In the genomic region with DNA sequence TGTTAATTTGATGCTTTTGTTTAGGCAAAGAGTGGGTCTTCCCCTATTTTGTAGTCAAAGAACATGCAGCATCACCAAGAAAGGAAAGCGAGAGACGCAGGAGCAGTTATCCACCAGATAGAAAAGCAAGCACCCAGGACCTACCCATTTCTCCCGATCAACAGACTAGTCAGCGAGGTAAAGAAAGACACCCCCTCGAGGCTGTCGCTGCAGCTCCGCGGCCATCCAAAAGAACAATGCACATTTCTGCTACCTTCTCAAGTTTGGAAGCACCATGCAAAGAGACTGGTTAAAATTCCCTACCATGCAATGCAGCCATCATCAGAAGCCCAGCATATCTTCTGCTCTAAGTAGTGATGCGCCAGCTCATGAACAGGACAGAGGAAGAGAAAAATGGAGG, we compare ENCODE assay signal across 8 mouse cellular contexts. TPM values are rescaled to one million over a fixed set of nuclear protein-coding genes. Genes with fewer than 3 reads are reported as not detected.
A peak's percentile ranks its signal among the peaks of the same experiment; 100 is the strongest.
DNase-seq lines count a peak whose midpoint lies in the region; ATAC-seq and TF ChIP-seq lines count a peak whose summit lies in the region.

No protein-coding gene starts in this region.

- H3K4me3 ChIP-seq in limb, embryonic 14.5 days (replicated peaks; ENCODE audit: low read length), result peak overlapping the region; percentile 34
- peak overlapping the region; percentile 47 for H3K4me3 ChIP-seq in stomach, embryonic 16.5 days (replicated peaks; ENCODE audit: low read length)

- no peak overlapping the region for H3K27ac ChIP-seq in limb, embryonic 14.5 days (replicated peaks; ENCODE audit: low read depth, low read length)
- peak overlapping the region; percentile 14; the same call in 1 of the 2 replicates for H3K27ac ChIP-seq in stomach, embryonic 16.5 days (ENCODE audit: low read length)

- no peak for DNase-seq in cerebellum, adult 11-12 months
- peak; percentile 50 for DNase-seq in right cerebral cortex, postnatal 25 days
- no peak for DNase-seq in right cerebral cortex, postnatal 4 days
- DNase-seq in limb, embryonic 14.5 days (ENCODE audit: low spot score), result no peak
- DNase-seq in ovary, postnatal 36 days (ENCODE audit: low spot score), result no peak
- no peak for DNase-seq in kidney, postnatal 25 days

- ATAC-seq in cerebellum, adult (ENCODE audit: insufficient number of reproducible peaks, low FRiP score, low TSS enrichment), result 0 out of 2 replicates have a peak, but pooled peaks have one; percentile 1
- ATAC-seq in limb, embryonic 14.5 days (ENCODE audit: low FRiP score, low read depth), result no peak
- ATAC-seq in stomach, embryonic 16.5 days (ENCODE audit: insufficient read depth, low FRiP score), result no peak

- H3K4me1 ChIP-seq in limb, embryonic 14.5 days (ENCODE audit: control insufficient read depth, insufficient read depth, low read length), result peaks cover 23% of the 10 kb centered on the region
- peaks cover 10% of the 10 kb centered on the region for H3K4me1 ChIP-seq in stomach, embryonic 16.5 days (ENCODE audit: control insufficient read depth, insufficient read depth, low read length)

- peak overlapping the region; percentile 56 for H3K4me2 ChIP-seq in limb, embryonic 14.5 days (replicated peaks; ENCODE audit: low read depth, low read length, severe bottlenecking)
- peak overlapping the region; percentile 68 for H3K4me2 ChIP-seq in stomach, embryonic 16.5 days (ENCODE audit: low read depth, low read length)

- H3K9me3 ChIP-seq in limb, embryonic 14.5 days (ENCODE audit: control insufficient read depth, low read length), result no peaks in the 10 kb centered on the region
- H3K9me3 ChIP-seq in stomach, embryonic 16.5 days (replicated peaks; ENCODE audit: control insufficient read depth, low read length), result no peaks in the 10 kb centered on the region

- no peak for TF ChIP-seq POLR2A in limb, embryonic 14.5 days (IDR thresholded peaks at IDR 0.05; ENCODE audit: borderline replicate concordance, extremely low read depth, insufficient read depth, insufficient read length)

- no peaks in the 10 kb centered on the region for H3K36me3 ChIP-seq in limb, embryonic 14.5 days (ENCODE audit: control insufficient read depth, insufficient read depth, low read length)
- H3K36me3 ChIP-seq in stomach, embryonic 16.5 days (ENCODE audit: control insufficient read depth, insufficient read depth, low read length), result no peaks in the 10 kb centered on the region

- peak overlapping the region; percentile 47 for H3K9ac ChIP-seq in limb, embryonic 14.5 days (ENCODE audit: low read depth, low read length, severe bottlenecking)
- H3K9ac ChIP-seq in stomach, embryonic 16.5 days (ENCODE audit: low read length), result peak overlapping the region; percentile 68

- WGBS in limb, embryonic 14.5 days, result under 1% methylated on average over 9 of the region's 9 CpGs
- WGBS in stomach, embryonic 16.5 days, result 2% methylated on average over 9 of the region's 9 CpGs

- no peaks in the 10 kb centered on the region for H3K27me3 ChIP-seq in limb, embryonic 14.5 days (ENCODE audit: control insufficient read depth, insufficient read depth, low read length)
- no peaks in the 10 kb centered on the region for H3K27me3 ChIP-seq in stomach, embryonic 16.5 days (ENCODE audit: control insufficient read depth, insufficient read depth, low read length)

RNA-seq across cellular contexts. Expression of gene Gm6525, which starts 46.4 kb away (rescaled TPM):
- 0.26 and 0.39 TPM in 2 replicates for polyA plus RNA-seq in limb, embryonic 14.5 days (2012; rRNA removed)
- 0.55 and 0.84 TPM in 2 replicates for polyA plus RNA-seq in limb, embryonic 14.5 days (2014; fragmentation: Nextera tagmentation; extraction: Ambion mirVana)
- polyA plus RNA-seq in stomach, embryonic 16.5 days (2015; fragmentation: Nextera tagmentation; extraction: Ambion mirVana), result 0.60 and 0.70 TPM in 2 replicates
